Mouse (Mus musculus): ENCODE data around the gene Gtsf1l. TPM values are rescaled to one million over a fixed set of nuclear protein-coding genes. Genes with fewer than 3 reads are reported as not detected.
"Not testable (repeated sequence)": the region's sequence is repeated elsewhere in the genome, so short reads cannot be mapped to it uniquely, and the experiment has no call there.

Gene Gtsf1l
- polyA plus RNA-seq, 1 experiment from 2014 or later: not detected

DNA sequence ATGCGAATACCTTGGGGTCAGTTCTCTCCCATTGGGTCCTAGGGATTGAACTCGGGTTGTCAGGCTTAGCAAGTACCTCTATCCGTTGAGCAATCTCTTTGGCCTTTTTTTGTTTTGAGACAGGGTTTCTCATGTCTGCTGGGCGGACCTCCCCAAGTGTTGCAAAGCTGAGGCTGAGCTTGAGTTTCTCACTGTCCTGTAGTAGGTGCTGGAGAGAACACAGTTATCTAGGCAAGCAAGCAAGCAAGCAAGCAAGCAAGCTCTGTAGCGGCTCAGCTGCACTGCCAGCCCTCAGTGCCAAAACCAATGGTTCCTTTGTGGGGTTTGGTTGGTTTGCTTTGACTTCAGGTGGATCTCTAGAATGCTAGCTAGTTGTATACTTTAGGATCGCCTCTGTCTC lies 27.0 kb downstream of the Gtsf1l start:
- Histone ChIP-seq H3K9ac (no peak overlapping the region), H3K27ac (no peak overlapping the region), H3K4me3 (no peak overlapping the region), H3K36me3 (peaks cover 34% of the 10 kb centered on the region), H3K4me1 (peaks cover 5% of the 10 kb centered on the region), H3K4me2 (no peak overlapping the region), H3K9me3 (no peaks in the 10 kb centered on the region), H3K27me3 (no peaks in the 10 kb centered on the region)
- WGBS: 81% methylated on average over 6 of the region's 6 CpGs
- ATAC-seq (ENCODE audit: insufficient number of reproducible peaks, low FRiP score, low TSS enrichment, low read depth): no peak

DNA sequence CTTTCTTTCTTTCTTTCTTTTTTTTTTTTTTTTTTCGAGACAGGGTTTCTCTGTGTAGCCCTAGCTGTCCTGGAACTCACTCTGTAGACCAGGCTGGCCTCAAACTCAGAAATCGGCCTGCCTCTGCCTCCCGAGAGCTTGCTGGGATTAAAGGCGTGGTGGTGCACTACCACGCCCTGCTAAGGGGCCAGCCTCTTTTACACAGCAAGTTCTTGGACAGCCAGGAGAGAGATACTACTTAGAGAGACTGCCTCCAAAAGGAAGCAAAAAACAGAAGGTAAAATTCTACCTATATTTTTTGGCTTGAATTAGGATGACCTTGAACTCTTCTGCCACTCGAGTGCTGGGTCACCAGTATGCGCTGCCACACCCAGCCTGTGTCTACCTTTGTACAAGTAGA lies 28.7 kb downstream of the Gtsf1l start:
- peaks cover 20% of the 10 kb centered on the region for H3K4me1 ChIP-seq
- H3K27me3 ChIP-seq; H3K4me2 ChIP-seq; ATAC-seq (ENCODE audit: insufficient number of reproducible peaks, low FRiP score, low TSS enrichment, low read depth); H3K4me3 ChIP-seq; H3K9me3 ChIP-seq; H3K27ac ChIP-seq; H3K9ac ChIP-seq: not testable (repeated sequence)
- 86% methylated on average over 7 of the region's 7 CpGs for WGBS
- H3K36me3 ChIP-seq: peaks cover 18% of the 10 kb centered on the region; the same call in 1 of the 2 replicates

DNA sequence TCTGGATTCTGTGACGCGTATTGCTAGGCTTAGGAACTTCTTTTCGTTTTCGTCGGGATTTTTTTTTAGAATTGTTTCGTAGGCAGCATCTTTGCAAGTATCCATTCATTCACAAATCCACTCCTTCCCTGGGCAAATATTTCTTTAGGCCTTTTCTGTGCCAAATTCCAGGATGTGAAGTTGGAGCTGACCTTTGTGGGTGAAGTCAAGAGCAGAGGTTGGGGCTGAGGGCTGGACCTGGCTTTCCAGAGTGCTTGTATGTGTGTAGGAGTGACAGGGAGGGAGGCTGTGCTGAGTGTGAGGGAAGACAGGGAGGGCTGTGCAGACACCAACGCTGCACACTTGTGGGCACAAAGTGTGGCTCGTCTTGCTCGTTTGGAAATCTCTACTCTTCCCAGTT lies 31.1 kb downstream of the Gtsf1l start:
- Histone ChIP-seq H3K9ac (no peak overlapping the region), H3K36me3 (0 out of 2 replicates have a peak, but pooled peaks cover 5% of the 10 kb centered on the region), H3K4me1 (peaks cover 23% of the 10 kb centered on the region), H3K4me2 (no peak overlapping the region), H3K9me3 (no peaks in the 10 kb centered on the region), H3K27ac (no peak overlapping the region), H3K4me3 (no peak overlapping the region), H3K27me3 (no peaks in the 10 kb centered on the region)
- 88% methylated on average over 9 of the region's 9 CpGs for whole genome bisulfite sequencing
- ATAC-seq (ENCODE audit: insufficient number of reproducible peaks, low FRiP score, low TSS enrichment, low read depth): no peak

DNA sequence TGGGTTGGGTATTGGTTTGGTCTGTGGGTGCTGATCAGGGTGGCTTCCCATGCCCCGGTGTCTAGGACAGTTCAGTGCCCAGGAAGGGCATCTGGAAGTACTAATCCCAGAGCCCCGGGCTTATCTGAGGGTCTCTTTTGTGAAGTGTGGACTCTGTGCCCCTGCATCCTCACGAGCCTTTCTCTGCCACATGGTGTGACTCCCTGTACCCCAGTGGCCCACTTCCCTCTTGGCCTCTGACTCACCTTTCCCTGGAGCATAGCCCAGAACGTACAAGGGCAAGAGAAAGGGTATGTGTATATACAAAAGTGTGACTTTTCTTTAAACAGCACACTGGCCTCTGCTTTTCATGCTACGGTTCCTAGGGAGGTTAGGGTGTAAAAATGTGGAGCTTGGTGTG lies 31.9 kb downstream of the Gtsf1l start:
- peaks cover 23% of the 10 kb centered on the region for H3K4me1 ChIP-seq
- no peak overlapping the region for H3K27ac ChIP-seq
- no peak for ATAC-seq (ENCODE audit: insufficient number of reproducible peaks, low FRiP score, low TSS enrichment, low read depth)
- H3K36me3 ChIP-seq: no peaks in the 10 kb centered on the region
- H3K4me2 ChIP-seq: peak overlapping the region; percentile 100
- H3K4me3 ChIP-seq: peak overlapping the region; percentile 71
- H3K27me3 ChIP-seq: no peaks in the 10 kb centered on the region
- no peaks in the 10 kb centered on the region for H3K9me3 ChIP-seq
- WGBS: 28% methylated on average over 5 of the region's 5 CpGs
- no peak overlapping the region for H3K9ac ChIP-seq

DNA sequence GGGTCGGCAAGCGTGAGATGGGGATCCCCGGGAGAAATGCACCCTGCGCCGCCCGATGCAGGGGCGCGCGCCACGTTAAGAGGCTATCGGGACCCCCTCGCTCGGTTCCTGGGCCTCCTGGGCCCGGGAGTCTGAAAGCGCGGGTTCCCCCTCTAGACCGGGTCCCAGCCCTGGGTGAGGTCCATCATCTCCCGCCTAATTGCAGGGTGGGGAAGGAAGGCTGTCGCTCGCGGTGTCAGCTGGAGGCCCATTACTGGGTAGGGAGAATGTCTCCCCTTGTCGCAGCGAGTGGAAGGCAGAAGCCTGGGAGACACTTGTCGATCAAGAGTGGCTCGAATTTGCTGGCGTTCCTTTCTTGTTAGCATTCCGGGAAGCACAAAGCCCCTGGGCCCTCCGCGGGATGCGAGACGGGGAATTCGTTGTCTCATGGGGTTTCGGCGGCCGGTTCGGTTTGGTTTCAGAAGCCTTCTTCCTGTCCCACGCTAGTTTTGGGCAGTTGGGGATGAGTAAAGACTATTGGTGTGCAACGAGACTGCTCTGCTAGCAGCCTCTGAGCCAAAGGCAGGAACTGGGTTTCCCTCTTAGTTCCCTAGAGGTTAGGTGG lies 32.7 kb downstream of the Gtsf1l start:
- Histone ChIP-seq H3K36me3 (no peaks in the 10 kb centered on the region), H3K27me3 (no peaks in the 10 kb centered on the region), H3K4me2 (peak overlapping the region; percentile 100), H3K4me1 (peaks cover 23% of the 10 kb centered on the region), H3K9me3 (no peaks in the 10 kb centered on the region), H3K4me3 (peak overlapping the region; percentile 71), H3K27ac (no peak overlapping the region), H3K9ac (peak overlapping the region; percentile 54)
- under 1% methylated on average over 38 of the region's 38 CpGs for WGBS
- 0 out of 2 replicates have a peak, but pooled peaks have one; percentile 33 for ATAC-seq (ENCODE audit: insufficient number of reproducible peaks, low FRiP score, low TSS enrichment, low read depth)

DNA sequence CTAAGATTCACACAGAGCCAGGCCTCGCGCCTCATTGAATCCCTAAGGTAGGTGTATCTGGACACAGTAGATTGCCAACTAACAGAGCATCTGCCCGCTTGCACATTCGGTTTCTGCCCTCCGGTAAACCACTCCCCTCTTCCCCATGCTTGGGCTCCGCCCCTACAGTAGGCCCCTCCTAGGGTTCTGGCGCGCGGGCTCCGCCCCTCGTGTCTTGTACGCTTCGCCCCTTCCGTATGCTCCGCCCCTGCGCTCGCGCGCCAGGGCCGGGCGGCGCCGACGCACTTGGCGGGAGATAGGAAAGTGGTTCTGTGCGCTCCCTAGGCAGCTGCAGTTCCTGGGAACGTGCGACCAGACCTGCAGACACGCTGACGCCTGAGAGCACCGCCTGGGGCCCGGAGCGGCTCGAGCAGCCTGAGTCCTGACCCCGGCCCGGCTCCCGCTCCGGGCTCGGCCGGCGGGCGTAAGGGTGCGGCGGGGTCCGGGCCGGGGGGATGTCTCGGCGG lies 33.3 kb downstream of the Gtsf1l start, which contains the start of gene Mybl2:
Gene Mybl2, plus strand, starts transcription at position 353 of the 506 bp plus-strand sequence.
- peak within 1 kb of the TSS; percentile 100 for H3K4me2 ChIP-seq
- peak within 1 kb of the TSS; percentile 68; the same call in 1 of the 2 replicates for H3K27ac ChIP-seq
- H3K9me3 ChIP-seq: no peaks in the 10 kb centered on the region

DNA sequence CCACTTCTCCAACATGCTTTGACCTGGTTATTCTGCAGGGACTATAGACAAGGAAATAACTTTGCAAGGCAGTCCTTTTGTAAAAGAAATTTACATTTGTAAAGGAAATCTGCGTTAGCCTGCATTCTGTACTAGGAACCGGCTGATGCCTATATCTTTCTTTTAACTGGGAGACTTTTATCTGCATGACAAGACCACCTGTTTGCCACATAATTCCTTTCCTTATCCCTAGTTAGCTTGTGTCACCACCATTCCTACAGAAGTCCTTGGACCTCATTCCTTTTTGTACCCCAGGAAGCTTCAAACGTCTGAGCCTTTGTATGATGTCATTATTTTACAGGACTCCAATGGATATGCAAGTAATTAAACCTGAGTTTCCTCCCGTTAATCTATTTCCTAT lies 34.8 kb downstream of the Gtsf1l start:
- H3K9ac ChIP-seq: no peak overlapping the region
- H3K27me3 ChIP-seq: no peaks in the 10 kb centered on the region
- no peak overlapping the region for H3K4me2 ChIP-seq
- 68% methylated on average over 4 of the region's 4 CpGs for WGBS
- H3K36me3 ChIP-seq: no peaks in the 10 kb centered on the region
- H3K27ac ChIP-seq: no peak overlapping the region
- H3K4me3 ChIP-seq: no peak overlapping the region
- no peaks in the 10 kb centered on the region for H3K9me3 ChIP-seq
- peaks cover 23% of the 10 kb centered on the region for H3K4me1 ChIP-seq
- no peak for ATAC-seq (ENCODE audit: insufficient number of reproducible peaks, low FRiP score, low TSS enrichment, low read depth)

More for the DNA sequence above, 33.3 kb downstream of the Gtsf1l start, which contains the start of gene Mybl2:
- Histone ChIP-seq H3K36me3 (no peaks in the 10 kb centered on the region), H3K4me1 (peaks cover 23% of the 10 kb centered on the region), H3K27me3 (no peaks in the 10 kb centered on the region), H3K4me3 (peak within 1 kb of the TSS; percentile 71), H3K9ac (peak within 1 kb of the TSS; percentile 54)
- peak; percentile 98 for ATAC-seq (ENCODE audit: insufficient number of reproducible peaks, low FRiP score, low TSS enrichment, low read depth)
- WGBS: under 1% methylated on average over 48 of the region's 48 CpGs

DNA sequence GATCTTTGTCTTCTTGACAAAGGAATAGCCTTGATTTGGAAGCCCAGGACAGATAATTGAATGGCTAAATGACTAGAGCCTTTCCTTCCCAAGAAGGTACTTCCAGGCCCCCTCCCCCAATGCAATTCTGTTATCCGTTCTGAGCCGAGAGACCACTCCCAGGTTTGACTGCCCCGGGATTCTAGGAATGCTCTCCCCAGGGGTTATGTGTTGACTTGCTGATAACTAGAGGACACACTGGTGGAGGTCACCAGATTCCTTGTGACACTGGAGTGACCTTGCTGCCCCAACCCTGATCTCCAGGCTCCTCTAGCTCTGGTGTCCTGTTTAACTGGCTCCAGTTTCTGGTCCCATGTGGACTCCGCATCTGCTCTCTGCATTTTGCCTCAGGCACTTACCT lies 35.6 kb downstream of the Gtsf1l start:
- Histone ChIP-seq H3K36me3 (peaks cover 1% of the 10 kb centered on the region), H3K4me3 (no peak overlapping the region), H3K9ac (no peak overlapping the region), H3K27me3 (no peaks in the 10 kb centered on the region), H3K27ac (no peak overlapping the region), H3K4me1 (peaks cover 23% of the 10 kb centered on the region), H3K9me3 (no peaks in the 10 kb centered on the region), H3K4me2 (no peak overlapping the region)
- no peak for ATAC-seq (ENCODE audit: insufficient number of reproducible peaks, low FRiP score, low TSS enrichment, low read depth)
- 33% methylated on average over 4 of the region's 4 CpGs for WGBS

DNA sequence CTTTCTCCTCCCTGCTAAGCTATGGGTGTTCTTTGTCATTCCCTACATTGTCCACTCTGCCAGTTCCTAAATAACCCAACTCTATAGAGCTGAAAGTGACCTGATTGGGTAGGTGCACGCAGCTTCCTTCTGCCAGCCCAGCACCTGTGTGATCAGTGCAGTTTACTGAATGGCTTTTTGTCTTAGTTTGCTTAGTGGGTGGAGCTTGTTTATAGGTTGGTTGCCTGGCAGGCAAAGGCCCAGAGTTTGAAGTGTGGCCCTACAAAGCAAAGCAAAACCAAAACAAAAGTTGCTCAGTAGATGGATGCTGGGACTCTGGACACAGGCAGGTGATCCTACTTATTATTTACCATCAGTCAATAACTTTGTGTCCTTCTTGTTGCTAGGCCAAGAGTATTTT lies 36.0 kb downstream of the Gtsf1l start:
- no peaks in the 10 kb centered on the region for H3K9me3 ChIP-seq
- H3K36me3 ChIP-seq: peaks cover 5% of the 10 kb centered on the region
- no peak overlapping the region for H3K4me3 ChIP-seq
- H3K4me1 ChIP-seq: peaks cover 23% of the 10 kb centered on the region
- H3K4me2 ChIP-seq: no peak overlapping the region
- H3K9ac ChIP-seq: no peak overlapping the region
- ATAC-seq (ENCODE audit: insufficient number of reproducible peaks, low FRiP score, low TSS enrichment, low read depth): no peak
- H3K27ac ChIP-seq: no peak overlapping the region
- 69% methylated on average over 1 of the region's 1 CpGs for WGBS
- H3K27me3 ChIP-seq: no peaks in the 10 kb centered on the region

DNA sequence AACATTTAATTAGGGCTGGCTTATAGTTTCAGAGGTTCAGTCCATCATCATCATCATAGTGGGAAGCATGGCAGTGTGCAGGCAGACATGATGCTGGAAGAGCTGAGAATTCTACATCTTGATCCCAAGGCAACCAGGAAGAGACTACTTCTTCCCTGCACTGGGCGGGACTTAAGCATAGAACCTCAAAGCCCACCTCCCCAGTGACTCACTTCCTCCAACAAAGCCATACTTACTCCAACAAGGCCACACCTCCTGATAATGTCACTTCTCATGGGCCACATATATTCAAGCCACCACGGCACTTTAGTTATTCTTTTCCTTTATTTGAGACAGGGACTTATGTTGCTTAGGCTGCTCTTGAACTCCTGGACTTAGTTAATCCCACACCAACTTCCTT lies 38.5 kb downstream of the Gtsf1l start:
- Histone ChIP-seq H3K9me3 (no peaks in the 10 kb centered on the region), H3K27ac (no peak overlapping the region), H3K36me3 (peaks cover 26% of the 10 kb centered on the region), H3K9ac (no peak overlapping the region), H3K27me3 (no peaks in the 10 kb centered on the region), H3K4me1 (peaks cover 5% of the 10 kb centered on the region; the same call in 1 of the 2 replicates), H3K4me3 (no peak overlapping the region), H3K4me2 (no peak overlapping the region)
- no peak for ATAC-seq (ENCODE audit: insufficient number of reproducible peaks, low FRiP score, low TSS enrichment, low read depth)
- WGBS: 86% methylated on average over 2 of the region's 2 CpGs

DNA sequence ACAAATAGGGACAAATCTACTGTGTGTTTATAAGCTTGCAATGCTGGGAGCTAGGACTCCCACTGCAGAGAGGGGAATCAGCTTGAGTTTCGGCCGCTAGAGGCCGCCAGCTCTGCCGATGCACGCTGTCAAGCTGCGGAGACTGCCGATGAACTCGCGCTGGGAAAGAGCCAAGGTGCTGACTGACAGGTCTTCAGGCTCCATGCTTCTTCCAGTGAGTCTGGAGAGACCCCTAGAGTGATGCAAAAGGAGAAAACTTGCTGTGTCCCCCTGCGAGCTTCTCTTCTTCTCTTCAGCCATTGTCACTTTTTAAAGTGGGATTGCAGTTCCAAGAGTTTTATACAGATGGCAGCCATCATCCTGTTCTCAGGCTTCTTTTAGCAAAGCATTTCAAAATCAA lies 39.5 kb downstream of the Gtsf1l start:
- Histone ChIP-seq H3K36me3 (peaks cover 35% of the 10 kb centered on the region), H3K27me3 (no peaks in the 10 kb centered on the region), H3K4me2 (peak overlapping the region; percentile 52), H3K4me1 (no peaks in the 10 kb centered on the region), H3K9ac (no peak overlapping the region), H3K27ac (no peak overlapping the region), H3K4me3 (peak overlapping the region; percentile 26), H3K9me3 (no peaks in the 10 kb centered on the region)
- ATAC-seq (ENCODE audit: insufficient number of reproducible peaks, low FRiP score, low TSS enrichment, low read depth): no peak
- WGBS: 3% methylated on average over 10 of the region's 10 CpGs

DNA sequence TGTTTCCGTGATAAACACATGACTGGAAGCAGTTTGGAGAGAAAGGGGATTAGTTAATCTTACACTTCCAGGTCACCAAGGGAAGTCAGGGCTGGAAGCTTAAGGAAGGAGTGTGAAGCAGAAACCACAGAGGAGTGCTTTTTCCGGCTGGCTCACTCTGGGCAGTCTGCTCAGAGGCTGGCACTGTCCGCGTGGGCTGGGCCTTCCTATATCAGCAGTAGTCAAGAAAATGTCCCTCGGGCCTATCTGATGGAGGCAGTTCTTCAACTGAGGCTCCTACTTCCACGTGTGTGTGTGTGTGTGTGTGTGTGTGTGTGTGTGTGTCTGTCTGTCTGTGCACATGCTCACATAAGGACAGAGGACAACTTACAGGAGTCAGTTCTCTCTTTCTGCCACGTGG lies 47.7 kb downstream of the Gtsf1l start:
- no peaks in the 10 kb centered on the region for H3K27me3 ChIP-seq

More for the DNA sequence above, 47.7 kb downstream of the Gtsf1l start:
- Histone ChIP-seq H3K4me3 (no peak overlapping the region), H3K4me1 (no peaks in the 10 kb centered on the region), H3K4me2 (no peak overlapping the region), H3K9me3 (no peaks in the 10 kb centered on the region), H3K27ac (no peak overlapping the region), H3K9ac (no peak overlapping the region), H3K36me3 (peaks cover 89% of the 10 kb centered on the region)
- 86% methylated on average over 7 of the region's 7 CpGs for WGBS
- no peak for ATAC-seq (ENCODE audit: insufficient number of reproducible peaks, low FRiP score, low TSS enrichment, low read depth)

All from limb, embryonic 15.5 days (tissue).